Mouse (Mus musculus): ENCODE results near the gene Tmem164. TPM values are rescaled to one million over a fixed set of nuclear protein-coding genes. Genes with fewer than 3 reads are reported as not detected.

The Tmem164 gene
- polyA plus RNA-seq, 1 experiment from 2014 or later = 51.0 TPM

- Histone ChIP-seq H3K36me3 (replicated peaks) (no peaks in the 10 kb centered on the region), H3K4me1 (no peaks in the 10 kb centered on the region), H3K4me3 (replicated peaks) (no peak overlapping the region), H3K4me2 (no peak overlapping the region), H3K27ac (no peak overlapping the region), H3K9ac (no peak overlapping the region), H3K27me3 (peaks cover 20% of the 10 kb centered on the region), H3K9me3 (no peaks in the 10 kb centered on the region)
- 81% methylated on average over 6 of the region's 6 CpGs for WGBS
- ATAC-seq (ENCODE audit: low FRiP score) = no peak
These were observed 88.5 kb downstream of the Tmem164 start for GRCm38 (mm10) chrX:142769698-142770097.

GRCm38 (mm10) chrX:142773658-142774057 is 92.5 kb downstream of the Tmem164 start:
- no peaks in the 10 kb centered on the region for H3K36me3 ChIP-seq (replicated peaks)
- no peaks in the 10 kb centered on the region for H3K4me1 ChIP-seq
- ATAC-seq (ENCODE audit: low FRiP score) = no peak
- H3K9me3 ChIP-seq = no peaks in the 10 kb centered on the region
- no peak overlapping the region for H3K4me2 ChIP-seq
- no peak overlapping the region for H3K27ac ChIP-seq
- H3K9ac ChIP-seq = no peak overlapping the region
- no peak overlapping the region for H3K4me3 ChIP-seq (replicated peaks)
- H3K27me3 ChIP-seq = peaks cover 30% of the 10 kb centered on the region
- 90% methylated on average over 4 of the region's 4 CpGs for WGBS

- WGBS = 64% methylated on average over 4 of the region's 4 CpGs
- Histone ChIP-seq H3K4me2 (no peak overlapping the region), H3K4me1 (no peaks in the 10 kb centered on the region), H3K9me3 (no peaks in the 10 kb centered on the region), H3K4me3 (replicated peaks) (no peak overlapping the region), H3K9ac (no peak overlapping the region), H3K27me3 (peaks cover 19% of the 10 kb centered on the region), H3K36me3 (replicated peaks) (no peaks in the 10 kb centered on the region), H3K27ac (peak overlapping the region; percentile 25; the same call in 1 of the 2 replicates)
- ATAC-seq (ENCODE audit: low FRiP score) = no peak
These were observed 94.9 kb downstream of the Tmem164 start for GRCm38 (mm10) chrX:142776131-142776530.

GRCm38 (mm10) chrX:142778638-142779037 is 97.4 kb downstream of the Tmem164 start:
- H3K4me3 ChIP-seq (replicated peaks) = no peak overlapping the region
- no peak overlapping the region for H3K27ac ChIP-seq
- H3K36me3 ChIP-seq (replicated peaks) = no peaks in the 10 kb centered on the region
- 72% methylated on average over 6 of the region's 6 CpGs for WGBS
- H3K27me3 ChIP-seq = peaks cover 12% of the 10 kb centered on the region; the same call in 1 of the 2 replicates
- H3K9ac ChIP-seq = no peak overlapping the region
- no peak for ATAC-seq (ENCODE audit: low FRiP score)
- H3K9me3 ChIP-seq = no peaks in the 10 kb centered on the region
- no peak overlapping the region for H3K4me2 ChIP-seq
- no peaks in the 10 kb centered on the region for H3K4me1 ChIP-seq

GRCm38 (mm10) chrX:142786160-142787052 is 105.2 kb downstream of the Tmem164 start:
- WGBS = 78% methylated on average over 10 of the region's 10 CpGs
- 0 out of 2 replicates have a peak, but pooled peaks cover 3% of the 10 kb centered on the region for H3K36me3 ChIP-seq (replicated peaks)
- H3K4me2 ChIP-seq = no peak overlapping the region
- ATAC-seq (ENCODE audit: low FRiP score) = no peak
- 0 out of 2 replicates have a peak overlapping the region, but pooled peaks have one; percentile 25 for H3K27ac ChIP-seq
- H3K9ac ChIP-seq = no peak overlapping the region
- H3K9me3 ChIP-seq = no peaks in the 10 kb centered on the region
- peaks cover 4% of the 10 kb centered on the region; the same call in 1 of the 2 replicates for H3K27me3 ChIP-seq
- H3K4me1 ChIP-seq = no peaks in the 10 kb centered on the region
- no peak overlapping the region for H3K4me3 ChIP-seq (replicated peaks)

DNA sequence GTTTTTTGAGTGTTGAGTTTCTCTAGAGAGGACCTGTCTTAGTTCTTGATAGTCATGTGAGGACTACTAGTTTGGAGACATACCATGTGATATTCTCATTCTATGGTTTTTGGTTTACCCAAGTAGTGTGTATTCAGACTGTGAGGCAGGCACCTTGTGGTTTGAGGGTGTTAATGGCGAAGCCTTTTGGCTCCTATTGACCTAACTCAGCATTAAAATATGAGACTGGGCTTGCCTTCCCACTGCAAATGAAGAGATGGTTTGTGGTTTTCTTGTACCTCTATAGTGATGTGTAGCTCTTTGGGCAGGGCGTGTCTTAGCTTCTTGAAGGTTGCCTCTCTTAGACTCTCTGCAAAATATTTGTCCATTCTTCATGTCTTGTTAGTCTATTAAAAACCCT is 111.0 kb downstream of the Tmem164 start:
- peaks cover 8% of the 10 kb centered on the region; the same call in 1 of the 2 replicates for H3K27me3 ChIP-seq
- no peak overlapping the region for H3K27ac ChIP-seq
- H3K36me3 ChIP-seq (replicated peaks) = no peaks in the 10 kb centered on the region
- 87% methylated on average over 2 of the region's 2 CpGs for WGBS
- H3K4me2 ChIP-seq = no peak overlapping the region
- H3K9me3 ChIP-seq = no peaks in the 10 kb centered on the region
- ATAC-seq (ENCODE audit: low FRiP score) = no peak
- H3K4me3 ChIP-seq (replicated peaks) = no peak overlapping the region
- no peaks in the 10 kb centered on the region for H3K4me1 ChIP-seq
- H3K9ac ChIP-seq = no peak overlapping the region

DNA sequence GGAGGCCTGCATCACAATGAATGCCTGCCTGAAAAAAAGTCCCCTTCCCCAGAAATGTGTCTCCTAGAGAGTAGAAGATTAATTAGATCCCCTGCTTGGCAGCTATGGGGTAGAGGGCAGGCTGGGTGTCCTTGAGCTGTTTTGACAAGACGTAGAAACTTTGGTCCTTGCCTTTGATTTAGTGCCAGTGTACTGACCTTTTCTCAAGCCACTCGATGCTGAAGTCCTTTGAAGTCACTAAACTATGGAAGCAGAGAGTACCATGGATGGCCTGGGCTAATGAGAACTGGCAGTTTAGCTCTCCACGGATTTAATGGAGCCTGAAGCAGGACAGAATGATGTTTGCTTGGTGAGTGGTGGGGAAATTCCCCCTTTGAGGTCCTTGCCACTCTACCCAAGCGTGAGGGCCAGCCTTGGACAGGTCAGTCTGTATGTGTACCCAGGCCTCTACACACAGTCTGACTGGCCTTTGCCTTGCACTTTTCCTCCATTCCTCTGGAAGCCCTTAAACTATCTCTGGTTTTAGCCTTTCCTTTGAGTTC is 112.9 kb downstream of the Tmem164 start:
- no peaks in the 10 kb centered on the region for H3K4me1 ChIP-seq
- H3K27ac ChIP-seq = no peak overlapping the region
- no peak overlapping the region for H3K9ac ChIP-seq
- H3K4me3 ChIP-seq (replicated peaks) = no peak overlapping the region
- peaks cover 4% of the 10 kb centered on the region; the same call in 1 of the 2 replicates for H3K27me3 ChIP-seq
- no peaks in the 10 kb centered on the region for H3K36me3 ChIP-seq (replicated peaks)
- no peaks in the 10 kb centered on the region for H3K9me3 ChIP-seq
- ATAC-seq (ENCODE audit: low FRiP score) = no peak
- no peak overlapping the region for H3K4me2 ChIP-seq
- 62% methylated on average over 4 of the region's 4 CpGs for WGBS

DNA sequence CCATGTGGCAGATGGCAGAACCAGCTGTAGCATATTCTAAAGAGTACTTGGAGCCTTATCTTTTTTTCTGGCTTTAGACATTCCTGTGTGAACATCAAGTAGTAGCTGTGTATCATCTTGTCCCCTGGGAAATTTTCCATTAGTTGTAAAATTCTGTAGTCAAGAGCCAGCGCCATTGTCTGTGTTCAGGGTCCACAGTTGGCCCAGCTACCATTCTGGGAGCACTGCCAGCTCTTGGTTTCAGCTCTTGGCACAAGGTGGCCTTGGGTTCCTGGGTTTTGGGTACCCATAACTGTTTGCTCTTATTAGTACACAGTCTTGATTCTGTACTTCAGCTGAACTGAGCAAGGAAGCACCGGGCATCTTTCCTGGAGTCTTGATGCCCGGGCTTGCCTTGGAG is 123.4 kb downstream of the Tmem164 start:
- 90% methylated on average over 3 of the region's 3 CpGs for WGBS
- Histone ChIP-seq H3K27me3 (peaks cover 12% of the 10 kb centered on the region; the same call in 1 of the 2 replicates), H3K36me3 (replicated peaks) (no peaks in the 10 kb centered on the region), H3K4me3 (replicated peaks) (no peak overlapping the region), H3K9me3 (no peaks in the 10 kb centered on the region), H3K27ac (no peak overlapping the region), H3K9ac (no peak overlapping the region), H3K4me2 (no peak overlapping the region), H3K4me1 (no peaks in the 10 kb centered on the region)
- no peak for ATAC-seq (ENCODE audit: low FRiP score)

GRCm38 (mm10) chrX:142806126-142806525 is 124.9 kb downstream of the Tmem164 start:
- peaks cover 12% of the 10 kb centered on the region; the same call in 1 of the 2 replicates for H3K27me3 ChIP-seq

GRCm38 (mm10) chrX:142806620-142807061 is 125.4 kb downstream of the Tmem164 start:
- H3K27me3 ChIP-seq = peaks cover 12% of the 10 kb centered on the region; the same call in 1 of the 2 replicates
- H3K36me3 ChIP-seq (replicated peaks) = no peaks in the 10 kb centered on the region
- WGBS = 47% methylated on average over 10 of the region's 10 CpGs

More at GRCm38 (mm10) chrX:142806126-142806525, 124.9 kb downstream of the Tmem164 start:
- H3K4me3 ChIP-seq (replicated peaks) = no peak overlapping the region
- H3K4me2 ChIP-seq = no peak overlapping the region
- H3K9me3 ChIP-seq = no peaks in the 10 kb centered on the region
- ATAC-seq (ENCODE audit: low FRiP score) = no peak
- WGBS = 84% methylated on average over 6 of the region's 6 CpGs
- H3K4me1 ChIP-seq = no peaks in the 10 kb centered on the region
- no peak overlapping the region for H3K27ac ChIP-seq
- no peak overlapping the region for H3K9ac ChIP-seq
- no peaks in the 10 kb centered on the region for H3K36me3 ChIP-seq (replicated peaks)

DNA sequence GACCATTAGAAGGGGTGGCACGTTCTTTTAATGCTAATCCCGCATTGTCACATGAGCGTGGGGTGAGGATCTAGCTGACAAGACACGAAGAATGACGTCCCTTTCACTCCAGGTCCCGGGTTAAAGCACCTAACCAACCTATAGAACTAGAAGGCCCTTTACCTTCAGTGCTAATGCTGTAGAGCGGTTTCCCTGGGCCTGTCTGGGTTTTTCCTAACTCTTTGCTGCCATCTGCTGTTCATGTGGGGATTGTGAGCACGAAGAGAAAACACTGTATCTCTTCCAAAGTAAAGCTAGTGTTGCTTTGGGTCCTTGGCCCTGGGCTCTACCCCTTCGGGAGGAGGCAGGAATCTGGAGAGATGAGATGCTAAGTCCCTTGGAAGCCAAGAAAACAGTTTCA is 127.2 kb downstream of the Tmem164 start:
- no peaks in the 10 kb centered on the region for H3K36me3 ChIP-seq (replicated peaks)
- H3K4me1 ChIP-seq = no peaks in the 10 kb centered on the region
- 52% methylated on average over 9 of the region's 9 CpGs for WGBS
- no peak overlapping the region for H3K4me3 ChIP-seq (replicated peaks)
- no peaks in the 10 kb centered on the region for H3K9me3 ChIP-seq
- H3K27me3 ChIP-seq = 0 out of 2 replicates have a peak, but pooled peaks cover 9% of the 10 kb centered on the region
- no peak overlapping the region for H3K4me2 ChIP-seq
- H3K9ac ChIP-seq = no peak overlapping the region
- peak; percentile 58; the same call in 1 of the 2 replicates for ATAC-seq (ENCODE audit: low FRiP score)
- no peak overlapping the region for H3K27ac ChIP-seq

More at GRCm38 (mm10) chrX:142806620-142807061, 125.4 kb downstream of the Tmem164 start:
- no peak for ATAC-seq (ENCODE audit: low FRiP score)
- Histone ChIP-seq H3K9me3 (no peaks in the 10 kb centered on the region), H3K9ac (no peak overlapping the region), H3K4me2 (no peak overlapping the region), H3K4me3 (replicated peaks) (no peak overlapping the region), H3K4me1 (no peaks in the 10 kb centered on the region), H3K27ac (no peak overlapping the region)

- Histone ChIP-seq H3K9ac (no peak overlapping the region), H3K27me3 (no peaks in the 10 kb centered on the region), H3K36me3 (replicated peaks) (no peaks in the 10 kb centered on the region), H3K27ac (no peak overlapping the region), H3K9me3 (no peaks in the 10 kb centered on the region), H3K4me1 (no peaks in the 10 kb centered on the region), H3K4me2 (no peak overlapping the region), H3K4me3 (replicated peaks) (no peak overlapping the region)
- no peak for ATAC-seq (ENCODE audit: low FRiP score)
- WGBS = 10% methylated on average over 6 of the region's 6 CpGs
These were observed 131.9 kb downstream of the Tmem164 start for GRCm38 (mm10) chrX:142813146-142813545.

All from forebrain, embryonic 12.5 days (tissue).